Mouse (Mus musculus) liver, embryonic 12.5 days (tissue): ENCODE data around the gene Plekha7. TPM values are rescaled to one million over a fixed set of nuclear protein-coding genes. Genes with fewer than 3 reads are reported as not detected.
A peak's percentile ranks its signal among the peaks of the same experiment; 100 is the strongest.

Experiments
- ATAC-seq: fragments of 200-750 bp; cut with Nextera tagmentation; 2 replicates; pipeline ENCODE4 v1.8.0; 2017; ENCODE audit warnings: moderate number of reproducible peaks, mild to moderate bottlenecking, moderate library complexity
- H3K27ac ChIP-seq: fragments of 300-500 bp; sonication (generic); 2 replicates; pipeline ENCODE4 v1.5.1; 2016; ENCODE audit warnings: mild to moderate bottlenecking
- H3K27me3 ChIP-seq: fragments of 300-500 bp; sonication (generic); replicated peaks from 2 replicates; pipeline ENCODE4 v1.6.1; 2016; ENCODE audit warnings: mild to moderate bottlenecking, moderate library complexity
- H3K36me3 ChIP-seq: fragments of 300-500 bp; sonication (generic); 2 replicates; pipeline ENCODE4 v1.6.1; 2016; ENCODE audit warnings: mild to moderate bottlenecking, moderate library complexity
- H3K4me1 ChIP-seq: fragments of 300-500 bp; sonication (generic); 2 replicates; pipeline ENCODE4 v1.6.1; 2016
- H3K4me2 ChIP-seq: fragments of 300-500 bp; sonication (generic); 2 replicates; pipeline ENCODE4 v1.6.1; 2016; ENCODE audit warnings: mild to moderate bottlenecking, moderate library complexity
- H3K4me3 ChIP-seq: fragments of 300-500 bp; sonication (generic); 2 replicates; pipeline ENCODE4 v1.5.1; 2016; ENCODE audit warnings: mild to moderate bottlenecking, moderate library complexity
- H3K9ac ChIP-seq: fragments of 300-500 bp; sonication (generic); 2 replicates; pipeline ENCODE4 v1.6.1; 2016; ENCODE audit warnings: mild to moderate bottlenecking, moderate library complexity
- H3K9me3 ChIP-seq: fragments of 300-500 bp; sonication (generic); replicated peaks from 2 replicates; pipeline ENCODE4 v1.6.1; 2016; ENCODE audit warnings: mild to moderate bottlenecking, moderate library complexity
- WGBS: fragments of 180-500 bp; shearing (Covaris S2); methylation state at CpG from one replicate; pipeline ENCODE4 v1.1.7; 2016; ENCODE audit not compliant: insufficient replicate concordance; 5-methylcytosine and 5-hydroxymethylcytosine counted together
- polyA plus RNA-seq: library from polyadenylated mRNA; unstranded; fragments of >200 nt; fragmentation: Nextera tagmentation; extraction: Ambion mirVana; gene quantifications from 2 replicates; pipeline ENCODE4 v1.2.1, GENCODE M21; 2016

The Plekha7 gene
- polyA plus RNA-seq, 1 experiment from 2014 or later, result 3.6 TPM

GRCm38 (mm10) chr7:116245815-116246695 is 62.1 kb downstream of the Plekha7 start:
- H3K4me3 ChIP-seq, result peak overlapping the region; percentile 12; the same call in 1 of the 2 replicates
- H3K9ac ChIP-seq, result no peak overlapping the region
- no peak overlapping the region for H3K27ac ChIP-seq
- H3K9me3 ChIP-seq, result no peaks in the 10 kb centered on the region
- H3K36me3 ChIP-seq, result no peaks in the 10 kb centered on the region
- H3K4me2 ChIP-seq, result peak overlapping the region; percentile 56
- 35% methylated on average over 15 of the region's 15 CpGs for WGBS
- 0 out of 2 replicates have a peak, but pooled peaks have one; percentile 2 for ATAC-seq
- peaks cover 21% of the 10 kb centered on the region for H3K4me1 ChIP-seq
- H3K27me3 ChIP-seq, result peaks cover 8% of the 10 kb centered on the region; the same call in 1 of the 2 replicates

GRCm38 (mm10) chr7:116244302-116245165 is 63.6 kb downstream of the Plekha7 start:
- H3K27me3 ChIP-seq, result peaks cover 16% of the 10 kb centered on the region; the same call in 1 of the 2 replicates
- ATAC-seq, result no peak
- no peak overlapping the region for H3K4me2 ChIP-seq
- H3K4me1 ChIP-seq, result peaks cover 21% of the 10 kb centered on the region
- H3K27ac ChIP-seq, result no peak overlapping the region
- 35% methylated on average over 7 of the region's 7 CpGs for WGBS
- no peaks in the 10 kb centered on the region for H3K36me3 ChIP-seq
- H3K4me3 ChIP-seq, result no peak overlapping the region
- no peaks in the 10 kb centered on the region for H3K9me3 ChIP-seq
- H3K9ac ChIP-seq, result no peak overlapping the region

- no peaks in the 10 kb centered on the region for H3K9me3 ChIP-seq
- no peak for ATAC-seq
- no peak overlapping the region for H3K9ac ChIP-seq
- peaks cover 32% of the 10 kb centered on the region for H3K27me3 ChIP-seq
- no peak overlapping the region for H3K4me3 ChIP-seq
- WGBS, result 52% methylated on average over 3 of the region's 3 CpGs
- no peak overlapping the region for H3K27ac ChIP-seq
- peaks cover 23% of the 10 kb centered on the region for H3K4me1 ChIP-seq
- H3K36me3 ChIP-seq, result no peaks in the 10 kb centered on the region
- H3K4me2 ChIP-seq, result no peak overlapping the region
Observed at GRCm38 (mm10) chr7:116242810-116243209, 65.4 kb downstream of the Plekha7 start.

GRCm38 (mm10) chr7:116241601-116242000 is 66.6 kb downstream of the Plekha7 start:
- H3K4me2 ChIP-seq, result no peak overlapping the region
- H3K27me3 ChIP-seq, result peaks cover 44% of the 10 kb centered on the region
- peaks cover 12% of the 10 kb centered on the region for H3K4me1 ChIP-seq
- no peaks in the 10 kb centered on the region for H3K36me3 ChIP-seq
- no peak overlapping the region for H3K9ac ChIP-seq
- H3K4me3 ChIP-seq, result no peak overlapping the region
- no peaks in the 10 kb centered on the region for H3K9me3 ChIP-seq
- 48% methylated on average over 7 of the region's 7 CpGs for WGBS
- ATAC-seq, result no peak
- no peak overlapping the region for H3K27ac ChIP-seq

- no peak overlapping the region for H3K27ac ChIP-seq
- ATAC-seq, result no peak
- H3K4me3 ChIP-seq, result no peak overlapping the region
- H3K27me3 ChIP-seq, result peaks cover 51% of the 10 kb centered on the region
- no peaks in the 10 kb centered on the region for H3K36me3 ChIP-seq
- WGBS, result 48% methylated on average over 12 of the region's 12 CpGs
- H3K9ac ChIP-seq, result no peak overlapping the region
- H3K4me2 ChIP-seq, result no peak overlapping the region
- no peaks in the 10 kb centered on the region for H3K9me3 ChIP-seq
- peaks cover 13% of the 10 kb centered on the region for H3K4me1 ChIP-seq
Observed at GRCm38 (mm10) chr7:116240791-116241474, 67.2 kb downstream of the Plekha7 start.

- peaks cover 13% of the 10 kb centered on the region for H3K4me1 ChIP-seq
- H3K27me3 ChIP-seq, result peaks cover 56% of the 10 kb centered on the region
- H3K4me2 ChIP-seq, result no peak overlapping the region
- no peaks in the 10 kb centered on the region for H3K36me3 ChIP-seq
- WGBS, result 65% methylated on average over 4 of the region's 4 CpGs
- no peak overlapping the region for H3K27ac ChIP-seq
- ATAC-seq, result no peak
- H3K9ac ChIP-seq, result no peak overlapping the region
- H3K4me3 ChIP-seq, result no peak overlapping the region
- H3K9me3 ChIP-seq, result no peaks in the 10 kb centered on the region
Observed at GRCm38 (mm10) chr7:116240353-116240752, 67.8 kb downstream of the Plekha7 start.

- H3K27ac ChIP-seq, result no peak overlapping the region
Observed at GRCm38 (mm10) chr7:116238320-116238719, 69.9 kb downstream of the Plekha7 start.

GRCm38 (mm10) chr7:116237157-116237981 is 70.8 kb downstream of the Plekha7 start:
- no peak overlapping the region for H3K9ac ChIP-seq
- peak overlapping the region; percentile 70 for H3K4me2 ChIP-seq
- 3% methylated on average over 67 of the region's 69 CpGs for WGBS
- peaks cover 13% of the 10 kb centered on the region; the same call in 1 of the 2 replicates for H3K4me1 ChIP-seq
- H3K4me3 ChIP-seq, result peak overlapping the region; percentile 47
- no peak overlapping the region for H3K27ac ChIP-seq
- no peaks in the 10 kb centered on the region for H3K9me3 ChIP-seq
- ATAC-seq, result no peak
- H3K27me3 ChIP-seq, result peaks cover 62% of the 10 kb centered on the region
- no peaks in the 10 kb centered on the region for H3K36me3 ChIP-seq

More at GRCm38 (mm10) chr7:116238320-116238719, 69.9 kb downstream of the Plekha7 start:
- Histone ChIP-seq H3K4me3 (no peak overlapping the region), H3K27me3 (peaks cover 62% of the 10 kb centered on the region), H3K9ac (no peak overlapping the region), H3K36me3 (no peaks in the 10 kb centered on the region), H3K4me1 (peaks cover 13% of the 10 kb centered on the region; the same call in 1 of the 2 replicates), H3K4me2 (no peak overlapping the region), H3K9me3 (no peaks in the 10 kb centered on the region)
- no peak for ATAC-seq
- 49% methylated on average over 4 of the region's 4 CpGs for WGBS

- Histone ChIP-seq H3K27me3 (peaks cover 60% of the 10 kb centered on the region), H3K9me3 (no peaks in the 10 kb centered on the region), H3K9ac (no peak overlapping the region), H3K27ac (no peak overlapping the region), H3K4me1 (peaks cover 13% of the 10 kb centered on the region; the same call in 1 of the 2 replicates), H3K4me2 (peak overlapping the region; percentile 70), H3K4me3 (peak overlapping the region; percentile 47), H3K36me3 (no peaks in the 10 kb centered on the region)
- no peak for ATAC-seq
- WGBS, result 55% methylated on average over 8 of the region's 8 CpGs
Observed at GRCm38 (mm10) chr7:116236608-116237007, 71.6 kb downstream of the Plekha7 start.

GRCm38 (mm10) chr7:116234287-116234806 is 73.8 kb downstream of the Plekha7 start:
- Histone ChIP-seq H3K9ac (no peak overlapping the region), H3K36me3 (no peaks in the 10 kb centered on the region), H3K27ac (no peak overlapping the region), H3K27me3 (peaks cover 45% of the 10 kb centered on the region), H3K4me2 (no peak overlapping the region), H3K9me3 (no peaks in the 10 kb centered on the region), H3K4me1 (peaks cover 13% of the 10 kb centered on the region; the same call in 1 of the 2 replicates), H3K4me3 (no peak overlapping the region)
- 45% methylated on average over 7 of the region's 7 CpGs for WGBS
- no peak for ATAC-seq
